Mouse (Mus musculus): Measurements from ENCODE around the gene Vps4b. TPM values are rescaled to one million over a fixed set of nuclear protein-coding genes. Genes with fewer than 3 reads are reported as not detected.
A peak's percentile ranks its signal among the peaks of the same experiment; 100 is the strongest.

The Vps4b gene
- polyA plus RNA-seq, 1 experiment from 2014 or later, result 70.7 TPM

- no peak overlapping the region for H3K4me3 ChIP-seq (ENCODE audit: low read depth, low read length)
- ATAC-seq (replicated peaks; ENCODE audit: low FRiP score) (no peak), DNase-seq (ENCODE audit: low spot score) (no peak)
- H3K4me1 ChIP-seq (replicated peaks; ENCODE audit: control insufficient read depth, insufficient read depth, low read length), result peaks cover 6% of the 10 kb centered on the region; the same call in 1 of the 2 replicates
- no peak overlapping the region for H3K9ac ChIP-seq (ENCODE audit: low read length)
- H3K4me2 ChIP-seq (ENCODE audit: low read depth, low read length, severe bottlenecking), result no peak overlapping the region
- no peaks in the 10 kb centered on the region for H3K36me3 ChIP-seq (ENCODE audit: control insufficient read depth, insufficient read depth, low read length)
- H3K27ac ChIP-seq (ENCODE audit: low read depth, low read length), result no peak overlapping the region
- no peaks in the 10 kb centered on the region for H3K27me3 ChIP-seq (ENCODE audit: control insufficient read depth, insufficient read depth, low read length)
- H3K9me3 ChIP-seq (ENCODE audit: control insufficient read depth, low read length), result no peaks in the 10 kb centered on the region
- 89% methylated on average over 3 of the region's 3 CpGs for WGBS
Observed at GRCm38 (mm10) chr1:106760750-106761149, 35.8 kb downstream of the Vps4b start.

GRCm38 (mm10) chr1:106759572-106760435, 36.7 kb downstream of the Vps4b start, which contains the start of gene Kdsr:
Kdsr (minus strand) TSS chr1:106759727.
- ATAC-seq (replicated peaks; ENCODE audit: low FRiP score), result peak; percentile 99
- H3K36me3 ChIP-seq (ENCODE audit: control insufficient read depth, insufficient read depth, low read length), result no peaks in the 10 kb centered on the region
- peak within 1 kb of the TSS; percentile 97 for H3K4me2 ChIP-seq (ENCODE audit: low read depth, low read length, severe bottlenecking)
- H3K4me3 ChIP-seq (ENCODE audit: low read depth, low read length), result peak within 1 kb of the TSS; percentile 64
- H3K27ac ChIP-seq (ENCODE audit: low read depth, low read length), result peak within 1 kb of the TSS; percentile 71
- peaks cover 6% of the 10 kb centered on the region; the same call in 1 of the 2 replicates for H3K4me1 ChIP-seq (replicated peaks; ENCODE audit: control insufficient read depth, insufficient read depth, low read length)
- 3% methylated on average over 50 of the region's 51 CpGs for WGBS
- no peaks in the 10 kb centered on the region for H3K9me3 ChIP-seq (ENCODE audit: control insufficient read depth, low read length)
- H3K27me3 ChIP-seq (ENCODE audit: control insufficient read depth, insufficient read depth, low read length), result no peaks in the 10 kb centered on the region
- peak within 1 kb of the TSS; percentile 72 for H3K9ac ChIP-seq (ENCODE audit: low read length)
- DNase-seq (ENCODE audit: low spot score), result peak; percentile 97

- WGBS, result 4% methylated on average over 34 of the region's 34 CpGs
- Histone ChIP-seq H3K36me3 (ENCODE audit: control insufficient read depth, insufficient read depth, low read length) (no peaks in the 10 kb centered on the region), H3K9me3 (ENCODE audit: control insufficient read depth, low read length) (no peaks in the 10 kb centered on the region), H3K4me3 (ENCODE audit: low read depth, low read length) (peak overlapping the region; percentile 64), H3K4me2 (ENCODE audit: low read depth, low read length, severe bottlenecking) (peak overlapping the region; percentile 97), H3K4me1 (replicated peaks; ENCODE audit: control insufficient read depth, insufficient read depth, low read length) (peaks cover 6% of the 10 kb centered on the region; the same call in 1 of the 2 replicates), H3K9ac (ENCODE audit: low read length) (peak overlapping the region; percentile 72), H3K27me3 (ENCODE audit: control insufficient read depth, insufficient read depth, low read length) (no peaks in the 10 kb centered on the region), H3K27ac (ENCODE audit: low read depth, low read length) (peak overlapping the region; percentile 15; the same call in 1 of the 2 replicates)
- ATAC-seq (replicated peaks; ENCODE audit: low FRiP score), result peak; percentile 42
- peak; percentile 53 for DNase-seq (ENCODE audit: low spot score)
Observed at GRCm38 (mm10) chr1:106758734-106759571, 37.6 kb downstream of the Vps4b start.

GRCm38 (mm10) chr1:106756633-106757032, 39.9 kb downstream of the Vps4b start:
- H3K36me3 ChIP-seq (ENCODE audit: control insufficient read depth, insufficient read depth, low read length), result no peaks in the 10 kb centered on the region
- no peak overlapping the region for H3K4me3 ChIP-seq (ENCODE audit: low read depth, low read length)
- no peak overlapping the region for H3K27ac ChIP-seq (ENCODE audit: low read depth, low read length)
- peaks cover 6% of the 10 kb centered on the region; the same call in 1 of the 2 replicates for H3K4me1 ChIP-seq (replicated peaks; ENCODE audit: control insufficient read depth, insufficient read depth, low read length)
- no peak overlapping the region for H3K9ac ChIP-seq (ENCODE audit: low read length)
- 89% methylated on average over 4 of the region's 4 CpGs for WGBS
- DNase-seq (ENCODE audit: low spot score), result no peak
- no peaks in the 10 kb centered on the region for H3K9me3 ChIP-seq (ENCODE audit: control insufficient read depth, low read length)
- no peaks in the 10 kb centered on the region for H3K27me3 ChIP-seq (ENCODE audit: control insufficient read depth, insufficient read depth, low read length)
- ATAC-seq (replicated peaks; ENCODE audit: low FRiP score), result no peak
- no peak overlapping the region for H3K4me2 ChIP-seq (ENCODE audit: low read depth, low read length, severe bottlenecking)

- Histone ChIP-seq H3K9me3 (ENCODE audit: control insufficient read depth, low read length) (no peaks in the 10 kb centered on the region), H3K27ac (ENCODE audit: low read depth, low read length) (no peak overlapping the region), H3K9ac (ENCODE audit: low read length) (no peak overlapping the region), H3K27me3 (ENCODE audit: control insufficient read depth, insufficient read depth, low read length) (no peaks in the 10 kb centered on the region), H3K4me2 (ENCODE audit: low read depth, low read length, severe bottlenecking) (no peak overlapping the region), H3K4me1 (replicated peaks; ENCODE audit: control insufficient read depth, insufficient read depth, low read length) (no peaks in the 10 kb centered on the region), H3K36me3 (ENCODE audit: control insufficient read depth, insufficient read depth, low read length) (no peaks in the 10 kb centered on the region), H3K4me3 (ENCODE audit: low read depth, low read length) (no peak overlapping the region)
- WGBS, result 98% methylated on average over 5 of the region's 5 CpGs
- no peak for ATAC-seq (replicated peaks; ENCODE audit: low FRiP score)
- no peak for DNase-seq (ENCODE audit: low spot score)
Observed at GRCm38 (mm10) chr1:106752013-106752412, 44.5 kb downstream of the Vps4b start.

- no peak overlapping the region for H3K9ac ChIP-seq (ENCODE audit: low read length)
- H3K4me3 ChIP-seq (ENCODE audit: low read depth, low read length), result no peak overlapping the region
- no peaks in the 10 kb centered on the region for H3K27me3 ChIP-seq (ENCODE audit: control insufficient read depth, insufficient read depth, low read length)
- ATAC-seq (replicated peaks; ENCODE audit: low FRiP score) (no peak), DNase-seq (ENCODE audit: low spot score) (no peak)
- WGBS, result 94% methylated on average over 1 of the region's 1 CpGs
- no peaks in the 10 kb centered on the region for H3K9me3 ChIP-seq (ENCODE audit: control insufficient read depth, low read length)
- no peaks in the 10 kb centered on the region for H3K4me1 ChIP-seq (replicated peaks; ENCODE audit: control insufficient read depth, insufficient read depth, low read length)
- H3K27ac ChIP-seq (ENCODE audit: low read depth, low read length), result no peak overlapping the region
- no peaks in the 10 kb centered on the region for H3K36me3 ChIP-seq (ENCODE audit: control insufficient read depth, insufficient read depth, low read length)
- H3K4me2 ChIP-seq (ENCODE audit: low read depth, low read length, severe bottlenecking), result no peak overlapping the region
Observed at GRCm38 (mm10) chr1:106750656-106751055, 45.9 kb downstream of the Vps4b start.

- Histone ChIP-seq H3K4me2 (ENCODE audit: low read depth, low read length, severe bottlenecking) (no peak overlapping the region), H3K4me1 (replicated peaks; ENCODE audit: control insufficient read depth, insufficient read depth, low read length) (no peaks in the 10 kb centered on the region), H3K9me3 (ENCODE audit: control insufficient read depth, low read length) (no peaks in the 10 kb centered on the region), H3K36me3 (ENCODE audit: control insufficient read depth, insufficient read depth, low read length) (no peaks in the 10 kb centered on the region), H3K4me3 (ENCODE audit: low read depth, low read length) (no peak overlapping the region), H3K27me3 (ENCODE audit: control insufficient read depth, insufficient read depth, low read length) (no peaks in the 10 kb centered on the region), H3K27ac (ENCODE audit: low read depth, low read length) (no peak overlapping the region), H3K9ac (ENCODE audit: low read length) (no peak overlapping the region)
- 90% methylated on average over 6 of the region's 6 CpGs for WGBS
- no peak for DNase-seq (ENCODE audit: low spot score)
- ATAC-seq (replicated peaks; ENCODE audit: low FRiP score), result no peak
Observed at GRCm38 (mm10) chr1:106748555-106749315, 47.8 kb downstream of the Vps4b start.

- Histone ChIP-seq H3K4me3 (ENCODE audit: low read depth, low read length) (no peak overlapping the region), H3K4me1 (replicated peaks; ENCODE audit: control insufficient read depth, insufficient read depth, low read length) (no peaks in the 10 kb centered on the region), H3K9me3 (ENCODE audit: control insufficient read depth, low read length) (no peaks in the 10 kb centered on the region), H3K4me2 (ENCODE audit: low read depth, low read length, severe bottlenecking) (no peak overlapping the region), H3K9ac (ENCODE audit: low read length) (no peak overlapping the region), H3K27ac (ENCODE audit: low read depth, low read length) (no peak overlapping the region), H3K36me3 (ENCODE audit: control insufficient read depth, insufficient read depth, low read length) (no peaks in the 10 kb centered on the region), H3K27me3 (ENCODE audit: control insufficient read depth, insufficient read depth, low read length) (no peaks in the 10 kb centered on the region)
- 74% methylated on average over 6 of the region's 6 CpGs for WGBS
- no peak for DNase-seq (ENCODE audit: low spot score)
- ATAC-seq (replicated peaks; ENCODE audit: low FRiP score), result no peak
Observed at GRCm38 (mm10) chr1:106742980-106743379, 53.5 kb downstream of the Vps4b start.

All from forebrain, embryonic 11.5 days (tissue).